In the genomic region with DNA sequence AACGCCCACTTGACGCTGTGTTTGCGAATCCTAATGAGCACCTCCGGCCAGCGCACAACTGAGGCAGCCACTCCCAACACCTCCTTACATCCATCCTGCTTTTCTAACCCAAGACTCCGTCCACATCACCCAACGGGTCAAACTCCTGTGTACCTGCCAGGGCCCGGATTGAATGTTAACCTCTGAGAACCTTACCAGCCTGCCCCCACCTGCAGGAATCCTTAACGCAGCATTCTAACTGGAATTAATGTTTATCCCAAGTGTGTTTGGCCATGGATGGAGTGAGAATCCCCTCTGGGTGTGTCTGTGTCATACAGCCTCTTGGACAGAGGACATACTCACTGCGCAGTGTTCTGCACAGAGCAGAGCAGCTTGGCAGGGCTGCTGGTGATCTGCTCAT, we compare ENCODE assay signal across 13 mouse cellular contexts. TPM values are rescaled to one million over a fixed set of nuclear protein-coding genes. Genes with fewer than 3 reads are reported as not detected.
"Had no signal": no experiment of that assay in that cellular context is flagged by ENCODE, and none has a peak within 500 bp of the region (broad histone marks: within the 10 kb centered on the region; RNA-seq: fewer than 3 reads in every experiment).

No protein-coding gene starts in this region.

- DNase-seq: liver; lung, adult 2 months; lung, postnatal 36 days; thymus, postnatal 14 days had no signal

- H3K4me3 ChIP-seq: layer of hippocampus, adult 2 months; limb, embryonic 12.5 days; midbrain, embryonic 13.5 days had no signal

- ATAC-seq: inflammation-experienced regulatory T-cells, adult 6 months; intestine, postnatal 0 days; lung, postnatal 0 days; midbrain, embryonic 13.5 days had no signal

- H3K9ac ChIP-seq: limb, embryonic 12.5 days; liver, embryonic 14.5 days; midbrain, embryonic 13.5 days had no signal

- H3K4me2 ChIP-seq: limb, embryonic 12.5 days; midbrain, embryonic 13.5 days had no signal

- H3K9me3 ChIP-seq: limb, embryonic 12.5 days; midbrain, embryonic 13.5 days had no signal

- H3K27ac ChIP-seq: layer of hippocampus, adult 2 months; limb, embryonic 12.5 days; liver, embryonic 14.5 days; midbrain, embryonic 13.5 days; stomach, postnatal 0 days had no signal

RNA-seq across cellular contexts. Expression of a gene that starts 3.6 kb away (rescaled TPM):
- polyA plus RNA-seq: inflammation-experienced regulatory T-cells, adult 6 months; limb, embryonic 12.5 days had no signal

RNA-seq across cellular contexts. Expression of a gene that starts 3.9 kb away (rescaled TPM):
- polyA plus RNA-seq: inflammation-experienced regulatory T-cells, adult 6 months; stomach, postnatal 0 days had no signal

RNA-seq across cellular contexts. Expression of a gene that starts 9.3 kb away (rescaled TPM):
- polyA plus RNA-seq: inflammation-experienced regulatory T-cells, adult 6 months had no signal

RNA-seq across cellular contexts. Expression of a gene that starts 28.5 kb away (rescaled TPM):
- polyA plus RNA-seq: inflammation-experienced regulatory T-cells, adult 6 months; limb, embryonic 12.5 days; liver, embryonic 14.5 days; midbrain, embryonic 13.5 days; neural tube, embryonic 14.5 days had no signal
